Mouse (Mus musculus) hindbrain, embryonic 11.5 days (tissue): Measurements from ENCODE around the gene Rnf169. TPM values are rescaled to one million over a fixed set of nuclear protein-coding genes. Genes with fewer than 3 reads are reported as not detected.
"Not testable (repeated sequence)": the region's sequence is repeated elsewhere in the genome, so short reads cannot be mapped to it uniquely, and the experiment has no call there.

Source experiments
- ATAC-seq: fragments of 200-750 bp; cut with Nextera tagmentation; 2 replicates; pipeline ENCODE4 v1.8.0; 2017; ENCODE audit warnings: mild to moderate bottlenecking, moderate TSS enrichment, moderate library complexity; ENCODE audit not compliant: low FRiP score
- DNase-seq: peaks from one replicate; pipeline ENCODE4 v3.0.0-alpha.2; 2015; ENCODE audit warnings: low spot score
- H3K27ac ChIP-seq: fragments of 300-500 bp; sonication (generic); 2 replicates; pipeline ENCODE4 v1.5.1; 2014; ENCODE audit warnings: mild to moderate bottlenecking, low read depth, low read length
- H3K27me3 ChIP-seq: fragments of 300-500 bp; sonication (generic); 2 replicates; pipeline ENCODE4 v1.6.1; 2014; ENCODE audit warnings: mild to moderate bottlenecking, low read length, moderate library complexity, mixed read lengths; ENCODE audit not compliant: control insufficient read depth, insufficient read depth
- H3K36me3 ChIP-seq: fragments of 300-500 bp; sonication (generic); 2 replicates; pipeline ENCODE4 v1.6.1; 2014; ENCODE audit warnings: mild to moderate bottlenecking, low read length, moderate library complexity, mixed read lengths; ENCODE audit not compliant: control insufficient read depth, insufficient read depth
- H3K4me1 ChIP-seq: fragments of 300-500 bp; sonication (generic); replicated peaks from 2 replicates; pipeline ENCODE4 v1.6.1; 2014; ENCODE audit warnings: low read length, mixed read lengths; ENCODE audit not compliant: control insufficient read depth, insufficient read depth
- H3K4me2 ChIP-seq: fragments of 300-500 bp; sonication (generic); replicated peaks from 2 replicates; pipeline ENCODE4 v1.6.1; 2014; ENCODE audit warnings: mild to moderate bottlenecking, low read depth, low read length
- H3K4me3 ChIP-seq: fragments of 300-500 bp; sonication (generic); 2 replicates; pipeline ENCODE4 v1.5.1; 2014; ENCODE audit warnings: low read depth, low read length
- H3K9ac ChIP-seq: fragments of 300-500 bp; sonication (generic); 2 replicates; pipeline ENCODE4 v1.6.1; 2014; ENCODE audit warnings: low read depth, low read length
- H3K9me3 ChIP-seq: fragments of 300-500 bp; sonication (generic); 2 replicates; pipeline ENCODE4 v1.6.1; 2016; ENCODE audit warnings: low read length; ENCODE audit not compliant: control insufficient read depth
- WGBS: fragments of 180-500 bp; shearing (Covaris S2); extraction: QIAGEN DNeasy Blood & Tissue Kit; methylation state at CpG from one replicate; pipeline ENCODE4 v1.1.7; 2014; 5-methylcytosine and 5-hydroxymethylcytosine counted together
- polyA plus RNA-seq: library from polyadenylated mRNA; unstranded; fragments of >200 nt; fragmentation: Nextera tagmentation; extraction: Ambion mirVana; gene quantifications from 2 replicates; pipeline ENCODE4 v1.2.1, GENCODE M21; 2014

Rnf169 gene
- polyA plus RNA-seq, 1 experiment from 2014 or later, result 8.4 TPM

DNA sequence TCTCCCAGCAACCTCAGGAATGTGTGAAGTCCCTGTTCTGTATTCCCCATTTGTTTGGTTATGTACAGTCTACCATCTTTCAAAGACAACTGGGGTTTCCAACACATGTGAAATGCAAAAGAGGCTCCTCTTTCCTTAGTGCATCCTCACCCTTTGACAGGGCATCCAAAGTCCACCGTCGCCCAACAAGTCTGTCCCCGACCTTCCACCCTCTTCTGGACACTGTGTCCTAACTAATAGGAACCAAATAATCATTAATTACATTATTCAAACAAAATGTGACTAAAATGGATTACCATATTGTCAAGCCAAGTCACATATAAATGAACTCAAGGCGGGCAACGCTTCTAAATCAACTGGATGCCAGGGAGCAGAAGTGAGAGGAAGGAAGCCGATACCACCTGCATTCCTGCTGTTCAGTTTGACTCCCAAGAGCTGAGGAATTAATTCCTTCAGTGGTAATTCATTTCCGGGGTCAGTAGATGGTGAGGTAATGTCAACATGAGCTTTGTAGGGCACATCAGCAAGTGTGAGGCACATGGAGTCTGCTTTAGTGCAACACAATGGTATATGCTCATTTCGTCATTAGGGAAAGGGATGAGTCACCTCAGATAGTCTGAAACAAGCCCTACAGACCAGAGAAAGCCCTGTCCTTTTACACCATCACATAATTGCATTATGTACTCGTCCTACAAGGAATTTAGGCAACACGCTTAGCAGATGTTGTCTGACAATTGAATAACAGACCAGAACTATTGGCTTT, 5.9 kb downstream of the Rnf169 start:
- DNase-seq, result no peak
- no peak overlapping the region for H3K4me3 ChIP-seq
- H3K36me3 ChIP-seq, result no peaks in the 10 kb centered on the region
- no peak overlapping the region for H3K4me2 ChIP-seq
- H3K9ac ChIP-seq, result no peak overlapping the region
- H3K9me3 ChIP-seq, result no peaks in the 10 kb centered on the region
- 0 out of 2 replicates have a peak, but pooled peaks cover 2% of the 10 kb centered on the region for H3K4me1 ChIP-seq
- no peak overlapping the region for H3K27ac ChIP-seq
- WGBS, result 80% methylated on average over 10 of the region's 10 CpGs
- no peak for ATAC-seq
- no peaks in the 10 kb centered on the region for H3K27me3 ChIP-seq

DNA sequence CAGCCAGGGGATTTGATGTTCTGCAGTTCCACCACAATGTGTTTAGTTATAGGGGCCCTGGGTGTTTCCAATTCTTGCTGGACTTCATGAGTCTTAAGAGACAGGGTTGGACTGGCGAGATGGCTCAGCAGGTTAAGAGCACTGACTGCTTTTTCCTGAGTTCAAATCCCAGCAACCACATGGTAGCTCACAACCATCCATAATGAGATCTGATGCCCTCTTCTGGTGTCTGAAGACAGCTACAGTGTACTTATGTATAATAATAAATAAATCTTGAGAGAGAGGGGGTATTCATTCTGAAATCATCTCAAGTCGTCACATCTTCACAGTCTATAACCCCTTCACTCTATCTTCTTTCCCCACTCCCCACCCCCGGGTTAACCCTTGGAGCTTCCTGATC, 7.3 kb downstream of the Rnf169 start:
- not testable (repeated sequence) for H3K4me3 ChIP-seq, H3K27ac ChIP-seq, H3K27me3 ChIP-seq, H3K9ac ChIP-seq, H3K9me3 ChIP-seq, ATAC-seq, DNase-seq, H3K36me3 ChIP-seq, H3K4me1 ChIP-seq, H3K4me2 ChIP-seq
- 89% methylated on average over 3 of the region's 3 CpGs for WGBS

DNA sequence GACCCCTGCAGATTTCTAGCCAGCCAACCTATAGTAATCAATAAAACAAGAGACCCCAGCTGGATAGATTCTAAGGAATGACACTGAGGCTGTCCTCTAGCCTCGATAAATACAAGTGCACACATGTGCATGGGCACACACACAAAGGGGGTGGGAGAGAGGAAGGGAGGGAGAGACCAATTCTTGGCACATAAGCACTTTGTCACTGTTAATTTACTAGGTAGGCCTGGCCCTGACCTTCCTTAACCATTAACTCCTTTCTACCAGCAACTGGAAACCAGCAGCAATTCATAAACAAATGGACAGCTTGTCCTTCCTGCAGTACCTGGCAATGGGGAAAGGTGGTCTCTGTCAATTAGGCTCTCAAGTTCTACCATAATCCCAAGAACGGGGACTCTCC, 8.3 kb downstream of the Rnf169 start:
- H3K4me3 ChIP-seq, result no peak overlapping the region
- no peaks in the 10 kb centered on the region for H3K9me3 ChIP-seq
- H3K27ac ChIP-seq, result no peak overlapping the region
- H3K27me3 ChIP-seq, result no peaks in the 10 kb centered on the region
- ATAC-seq (no peak), DNase-seq (no peak)
- H3K4me1 ChIP-seq, result peaks cover 4% of the 10 kb centered on the region; the same call in 1 of the 2 replicates
- WGBS, result 82% methylated on average over 2 of the region's 2 CpGs
- no peak overlapping the region for H3K4me2 ChIP-seq
- no peaks in the 10 kb centered on the region for H3K36me3 ChIP-seq
- H3K9ac ChIP-seq, result no peak overlapping the region

DNA sequence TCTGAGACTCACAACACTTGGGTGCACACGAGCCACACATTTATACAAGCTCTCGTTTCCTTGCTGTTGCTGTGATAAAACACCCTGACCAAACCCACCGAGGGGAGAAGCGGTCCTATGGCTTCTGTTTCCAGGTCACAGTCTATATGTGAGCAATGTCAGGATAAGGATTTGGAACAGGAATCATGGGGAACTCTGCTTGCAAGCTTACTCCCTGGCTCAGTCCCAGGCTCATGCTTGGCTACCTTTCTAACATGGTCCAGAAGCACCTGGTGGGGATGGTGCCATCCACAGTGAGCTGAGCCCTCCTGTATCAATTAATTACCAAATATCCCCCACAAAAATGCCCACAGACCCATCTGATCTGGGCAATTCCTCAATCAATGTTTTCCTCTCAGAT, 11.1 kb downstream of the Rnf169 start:
- Histone ChIP-seq H3K9ac (no peak overlapping the region), H3K27me3 (no peaks in the 10 kb centered on the region), H3K36me3 (no peaks in the 10 kb centered on the region), H3K4me1 (peaks cover 16% of the 10 kb centered on the region), H3K4me2 (no peak overlapping the region), H3K27ac (no peak overlapping the region), H3K9me3 (no peaks in the 10 kb centered on the region), H3K4me3 (no peak overlapping the region)
- DNase-seq (no peak), ATAC-seq (no peak)
- 88% methylated on average over 4 of the region's 4 CpGs for WGBS

DNA sequence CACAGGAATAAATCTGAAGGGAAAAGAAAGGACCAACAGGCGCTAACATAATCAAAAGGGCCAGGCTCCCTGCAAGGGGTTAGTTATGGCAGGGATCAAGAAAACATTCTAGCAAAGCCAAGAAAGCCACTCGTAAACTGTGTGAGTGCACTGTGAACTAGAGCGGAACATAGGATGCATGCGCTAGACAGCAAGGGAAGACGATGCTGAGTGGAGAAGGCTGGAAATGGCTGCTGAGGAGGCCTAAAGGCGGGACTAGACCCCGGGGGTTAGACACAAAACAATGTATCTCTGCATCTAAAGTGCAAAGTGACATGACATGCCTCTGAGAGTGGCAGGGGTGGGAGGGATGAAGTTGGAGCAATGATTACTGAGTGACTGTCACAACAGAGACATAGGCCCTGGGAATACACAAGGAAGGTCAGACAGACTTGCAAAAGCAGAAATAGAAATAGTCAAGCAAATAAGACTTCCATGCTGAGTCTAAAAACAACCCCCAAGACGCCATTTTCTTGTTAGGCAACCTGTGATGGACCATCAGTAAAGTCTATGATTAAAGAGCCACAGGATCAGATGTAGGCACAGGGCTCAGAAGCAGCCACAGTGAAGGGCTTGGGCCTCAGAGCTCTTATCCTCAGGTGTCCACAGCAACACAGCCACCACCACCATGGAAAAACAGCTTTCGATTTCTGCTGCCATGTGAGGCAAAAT, 14.1 kb downstream of the Rnf169 start:
- ATAC-seq, result no peak
- peak overlapping the region; percentile 42; the same call in 1 of the 2 replicates for H3K27ac ChIP-seq
- H3K4me1 ChIP-seq, result peaks cover 16% of the 10 kb centered on the region
- DNase-seq, result peak; percentile 37
- no peak overlapping the region for H3K4me3 ChIP-seq
- 48% methylated on average over 9 of the region's 9 CpGs for WGBS
- H3K36me3 ChIP-seq, result no peaks in the 10 kb centered on the region
- no peaks in the 10 kb centered on the region for H3K9me3 ChIP-seq
- no peaks in the 10 kb centered on the region for H3K27me3 ChIP-seq
- no peak overlapping the region for H3K4me2 ChIP-seq
- no peak overlapping the region for H3K9ac ChIP-seq

DNA sequence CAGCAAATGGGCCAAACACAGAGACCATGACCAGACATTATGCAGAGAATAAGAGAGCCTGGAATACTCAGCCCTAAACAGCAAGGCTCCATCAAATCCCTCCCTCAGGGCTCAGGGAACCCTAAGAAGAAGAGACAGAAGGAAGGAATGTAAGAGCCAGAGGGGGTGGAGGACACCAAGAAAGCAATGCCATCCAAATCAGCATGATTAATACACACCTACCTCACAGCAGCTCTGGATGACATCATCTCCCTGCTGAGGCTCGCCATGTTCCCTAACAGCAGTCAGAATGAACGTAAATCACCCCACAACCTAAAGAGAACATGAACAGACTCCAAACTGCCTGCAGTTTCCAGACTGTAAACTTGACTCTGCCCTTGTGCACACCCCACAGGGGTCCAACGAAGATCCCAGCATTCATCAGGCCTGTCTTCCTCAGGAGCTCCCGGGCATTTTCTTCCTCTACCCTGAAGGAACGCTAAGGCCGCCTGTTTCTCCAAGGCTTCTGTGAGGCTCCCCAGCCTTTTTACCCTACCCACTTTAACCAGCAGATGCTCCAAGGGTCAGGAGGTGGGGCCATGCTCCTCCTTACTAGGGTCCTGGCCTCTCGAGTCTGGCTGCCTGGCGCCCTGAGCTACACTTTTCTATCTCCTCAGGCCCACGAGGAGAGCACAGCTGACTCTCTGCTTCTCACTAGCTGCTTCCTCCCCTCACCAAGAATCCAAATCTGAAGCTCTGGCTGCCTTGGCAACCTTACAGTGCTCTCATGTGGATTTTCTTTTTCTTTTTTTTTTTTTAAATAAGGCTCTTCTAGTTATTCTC, 15.0 kb downstream of the Rnf169 start:
- 20% methylated on average over 9 of the region's 9 CpGs for WGBS
- no peaks in the 10 kb centered on the region for H3K27me3 ChIP-seq
- peak overlapping the region; percentile 75 for H3K27ac ChIP-seq
- DNase-seq, result peak; percentile 37
- H3K4me1 ChIP-seq, result peaks cover 16% of the 10 kb centered on the region
- peak; percentile 60 for ATAC-seq
- no peak overlapping the region for H3K4me2 ChIP-seq
- no peaks in the 10 kb centered on the region for H3K36me3 ChIP-seq
- H3K9me3 ChIP-seq, result no peaks in the 10 kb centered on the region
- H3K4me3 ChIP-seq, result no peak overlapping the region
- 0 out of 2 replicates have a peak overlapping the region, but pooled peaks have one; percentile 19 for H3K9ac ChIP-seq

DNA sequence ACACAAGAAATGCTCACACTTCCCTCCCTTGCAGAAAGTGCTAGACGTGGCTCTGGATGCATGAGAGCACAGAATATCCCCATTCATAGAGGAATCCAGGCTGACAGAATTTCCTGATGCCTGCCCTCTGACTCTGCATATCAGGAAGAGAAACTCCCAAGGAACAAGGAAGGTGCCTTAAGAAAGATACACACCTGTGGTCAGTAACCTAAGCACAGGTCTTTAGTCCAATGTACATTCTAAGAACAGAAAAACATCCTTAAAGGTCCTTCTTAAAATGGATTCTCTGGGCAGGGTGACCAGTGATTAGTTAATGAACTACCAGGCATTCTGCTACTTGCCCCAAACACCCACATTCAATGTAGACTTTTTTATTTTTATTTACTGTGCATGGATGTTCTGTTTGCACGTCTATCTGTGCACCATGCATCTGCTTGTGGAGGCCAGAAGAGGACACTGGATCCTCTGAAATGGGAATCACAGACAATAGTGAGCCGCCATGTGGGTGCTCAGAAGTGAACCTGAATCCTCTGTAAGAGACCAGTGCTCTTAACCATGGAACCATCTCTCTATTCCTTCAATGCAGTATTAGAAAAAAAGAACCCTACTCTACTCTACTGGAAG, 16.9 kb downstream of the Rnf169 start:
- H3K9ac ChIP-seq, result no peak overlapping the region
- H3K4me1 ChIP-seq, result peaks cover 14% of the 10 kb centered on the region
- ATAC-seq (no peak), DNase-seq (no peak)
- H3K27ac ChIP-seq, result no peak overlapping the region
- H3K27me3 ChIP-seq, result no peaks in the 10 kb centered on the region
- H3K4me2 ChIP-seq, result no peak overlapping the region
- no peak overlapping the region for H3K4me3 ChIP-seq
- 84% methylated on average over 3 of the region's 3 CpGs for WGBS
- no peaks in the 10 kb centered on the region for H3K36me3 ChIP-seq
- no peaks in the 10 kb centered on the region for H3K9me3 ChIP-seq

DNA sequence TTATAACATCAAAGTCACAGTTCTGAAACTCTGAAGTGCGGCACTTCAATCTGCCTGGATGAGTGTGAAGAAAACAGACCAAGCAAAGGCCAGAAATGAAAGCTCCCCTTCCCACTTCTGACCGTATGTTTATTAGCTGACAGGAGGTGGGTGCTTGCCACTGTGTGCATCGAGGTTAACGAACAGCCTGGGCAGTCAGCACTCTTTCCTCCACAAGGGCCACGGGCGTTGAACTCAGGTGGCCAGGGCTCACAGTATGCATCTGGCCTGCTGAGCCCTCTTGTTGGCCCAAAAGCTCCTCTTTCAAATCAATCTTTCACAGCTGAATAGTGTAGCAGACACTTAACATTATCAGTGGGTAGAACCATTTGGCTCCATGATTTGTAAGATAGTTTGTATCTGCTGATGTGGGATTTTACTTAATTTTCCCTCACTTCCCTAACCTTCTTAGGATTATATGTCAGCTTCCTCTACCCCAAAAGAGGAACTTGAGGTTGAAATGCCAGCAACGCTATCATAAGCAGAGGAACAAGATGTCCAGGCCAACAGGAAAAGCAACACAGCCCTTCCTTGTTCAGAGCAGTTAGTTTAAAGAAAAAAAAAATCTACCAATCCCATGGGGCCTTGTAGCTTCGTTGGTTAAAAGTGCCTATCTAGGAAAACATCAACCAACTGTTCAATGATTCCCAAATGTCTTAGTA, 17.6 kb downstream of the Rnf169 start:
- DNase-seq, result no peak
- Histone ChIP-seq H3K4me2 (no peak overlapping the region), H3K27me3 (no peaks in the 10 kb centered on the region), H3K36me3 (no peaks in the 10 kb centered on the region), H3K4me3 (no peak overlapping the region), H3K4me1 (peaks cover 14% of the 10 kb centered on the region), H3K27ac (no peak overlapping the region), H3K9ac (no peak overlapping the region), H3K9me3 (no peaks in the 10 kb centered on the region)
- ATAC-seq, result no peak
- WGBS, result 61% methylated on average over 8 of the region's 8 CpGs
